Mouse (Mus musculus) intestine, embryonic 14.5 days (tissue): ENCODE data around the gene Agtpbp1. TPM values are rescaled to one million over a fixed set of nuclear protein-coding genes. Genes with fewer than 3 reads are reported as not detected.

Experiments
- ATAC-seq: fragments of 200-750 bp; cut with Nextera tagmentation; replicated peaks from 2 replicates; pipeline ENCODE4 v1.8.0; 2017; ENCODE audit warnings: low read depth, moderate number of reproducible peaks, moderate TSS enrichment, moderate library complexity; ENCODE audit not compliant: low FRiP score, low TSS enrichment
- DNase-seq: peaks from one replicate; pipeline ENCODE4 v3.0.0-alpha.2; 2018; ENCODE audit warnings: low spot score
- H3K27ac ChIP-seq: fragments of 300-500 bp; sonication (generic); 2 replicates; pipeline ENCODE4 v1.5.1; 2014; ENCODE audit warnings: low read depth, mild to moderate bottlenecking, control low read depth
- H3K27me3 ChIP-seq: fragments of 300-500 bp; sonication (generic); replicated peaks from 2 replicates; pipeline ENCODE4 v1.6.1; 2014; ENCODE audit warnings: low read length, control low read depth; ENCODE audit not compliant: control insufficient read depth, insufficient read depth
- H3K36me3 ChIP-seq: fragments of 300-500 bp; sonication (generic); 2 replicates; pipeline ENCODE4 v1.6.1; 2014; ENCODE audit warnings: low read length, control low read depth; ENCODE audit not compliant: control insufficient read depth, insufficient read depth
- H3K4me1 ChIP-seq: fragments of 300-500 bp; sonication (generic); replicated peaks from 2 replicates; pipeline ENCODE4 v1.6.1; 2014; ENCODE audit warnings: low read length, control low read depth, mixed read lengths; ENCODE audit not compliant: control insufficient read depth, insufficient read depth
- H3K4me2 ChIP-seq: fragments of 300-500 bp; sonication (generic); 2 replicates; pipeline ENCODE4 v1.6.1; 2014; ENCODE audit warnings: low read length
- H3K4me3 ChIP-seq: fragments of 300-500 bp; sonication (generic); 2 replicates; pipeline ENCODE4 v1.5.1; 2014; ENCODE audit warnings: low read depth, low read length, control low read depth, mixed read lengths
- H3K9ac ChIP-seq: fragments of 300-500 bp; sonication (generic); 2 replicates; pipeline ENCODE4 v1.6.1; 2014; ENCODE audit warnings: mild to moderate bottlenecking, low read length
- H3K9me3 ChIP-seq: fragments of 300-500 bp; sonication (generic); 2 replicates; pipeline ENCODE4 v1.6.1; 2016; ENCODE audit warnings: low read length, control low read depth; ENCODE audit not compliant: control insufficient read depth
- WGBS: fragments of 180-500 bp; shearing (Covaris S2); extraction: QIAGEN DNeasy Blood & Tissue Kit; methylation state at CpG from one replicate; pipeline ENCODE4 v1.1.7; 2014; 5-methylcytosine and 5-hydroxymethylcytosine counted together
- polyA plus RNA-seq: library from polyadenylated mRNA; unstranded; fragments of >200 nt; fragmentation: Nextera tagmentation; extraction: Ambion mirVana; gene quantifications from 2 replicates; pipeline ENCODE4 v1.2.1, GENCODE M21; 2014

Agtpbp1 gene
- polyA plus RNA-seq, 1 experiment from 2014 or later: 22.5 TPM

DNA sequence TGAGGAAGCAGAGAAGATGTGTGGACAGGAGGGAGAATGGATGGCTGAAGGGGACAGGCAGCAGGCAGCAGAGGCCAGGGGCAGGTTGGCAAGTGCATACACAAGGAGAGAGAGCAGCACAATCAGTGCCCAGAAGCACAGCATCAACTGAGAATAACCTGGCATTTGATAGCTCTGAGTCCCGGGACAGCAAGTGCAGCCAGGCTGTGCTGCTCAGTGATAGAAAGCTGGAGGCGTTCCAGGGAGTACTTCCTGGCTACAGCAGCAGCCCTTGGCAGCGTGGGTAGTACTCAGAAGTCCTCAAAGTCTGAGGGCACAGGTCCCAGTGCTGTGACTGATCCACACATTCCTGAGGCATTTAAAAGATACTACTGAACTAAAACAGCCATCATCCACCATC lies 117.4 kb downstream of the Agtpbp1 start:
- Histone ChIP-seq H3K27me3 (no peaks in the 10 kb centered on the region), H3K4me1 (peaks cover 5% of the 10 kb centered on the region; the same call in 1 of the 2 replicates), H3K9me3 (no peaks in the 10 kb centered on the region), H3K4me3 (no peak overlapping the region), H3K36me3 (peaks cover 20% of the 10 kb centered on the region; the same call in 1 of the 2 replicates), H3K9ac (no peak overlapping the region), H3K4me2 (no peak overlapping the region), H3K27ac (no peak overlapping the region)
- ATAC-seq (no peak), DNase-seq (no peak)
- WGBS: 42% methylated on average over 3 of the region's 3 CpGs

- WGBS: 88% methylated on average over 3 of the region's 3 CpGs
- no peak overlapping the region for H3K27ac ChIP-seq
- H3K9me3 ChIP-seq: no peaks in the 10 kb centered on the region
- H3K4me3 ChIP-seq: no peak overlapping the region
- no peak for DNase-seq
- H3K27me3 ChIP-seq: no peaks in the 10 kb centered on the region
- H3K4me2 ChIP-seq: no peak overlapping the region
- ATAC-seq: no peak
- H3K9ac ChIP-seq: no peak overlapping the region
- no peaks in the 10 kb centered on the region for H3K4me1 ChIP-seq
- H3K36me3 ChIP-seq: peaks cover 26% of the 10 kb centered on the region
These were observed 124.1 kb downstream of the Agtpbp1 start for GRCm38 (mm10) chr13:59460958-59461357.

DNA sequence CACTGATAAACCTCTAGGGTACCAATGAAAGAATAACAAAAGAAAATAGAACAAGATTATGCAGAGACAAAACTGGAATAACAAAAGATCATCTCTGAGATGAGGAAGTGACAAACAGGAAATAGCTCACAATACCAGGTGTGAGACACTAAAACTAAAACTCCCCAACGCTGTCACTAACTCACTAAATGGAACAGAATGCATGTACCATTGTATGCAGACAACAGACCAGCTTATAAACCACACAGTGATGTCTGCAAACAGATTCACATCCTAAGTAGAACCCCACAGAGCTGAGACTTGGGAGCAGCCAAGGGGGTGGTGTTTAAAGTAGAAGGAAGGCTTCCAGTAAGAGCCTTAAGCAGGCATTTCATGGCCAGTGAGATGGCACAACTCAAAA lies 128.8 kb downstream of the Agtpbp1 start:
- Histone ChIP-seq H3K9ac (no peak overlapping the region), H3K27ac (no peak overlapping the region), H3K36me3 (peaks cover 18% of the 10 kb centered on the region), H3K4me1 (peaks cover 7% of the 10 kb centered on the region), H3K4me3 (no peak overlapping the region), H3K27me3 (no peaks in the 10 kb centered on the region), H3K9me3 (no peaks in the 10 kb centered on the region), H3K4me2 (no peak overlapping the region)
- 82% methylated on average over 1 of the region's 1 CpGs for WGBS
- ATAC-seq: no peak
- no peak for DNase-seq

- ATAC-seq (no peak), DNase-seq (no peak)
- no peak overlapping the region for H3K4me2 ChIP-seq
These were observed 130.8 kb downstream of the Agtpbp1 start for GRCm38 (mm10) chr13:59454001-59454785.

GRCm38 (mm10) chr13:59453582-59453981 lies 131.4 kb downstream of the Agtpbp1 start:
- no peaks in the 10 kb centered on the region for H3K9me3 ChIP-seq
- no peak for DNase-seq
- no peak overlapping the region for H3K4me3 ChIP-seq
- H3K36me3 ChIP-seq: 0 out of 2 replicates have a peak, but pooled peaks cover 18% of the 10 kb centered on the region
- no peaks in the 10 kb centered on the region for H3K27me3 ChIP-seq
- peaks cover 7% of the 10 kb centered on the region for H3K4me1 ChIP-seq
- 48% methylated on average over 6 of the region's 6 CpGs for WGBS
- H3K9ac ChIP-seq: no peak overlapping the region
- no peak overlapping the region for H3K4me2 ChIP-seq
- no peak for ATAC-seq
- no peak overlapping the region for H3K27ac ChIP-seq

More at GRCm38 (mm10) chr13:59454001-59454785, 130.8 kb downstream of the Agtpbp1 start:
- H3K27ac ChIP-seq: no peak overlapping the region
- peaks cover 7% of the 10 kb centered on the region for H3K4me1 ChIP-seq
- H3K36me3 ChIP-seq: 0 out of 2 replicates have a peak, but pooled peaks cover 18% of the 10 kb centered on the region
- 84% methylated on average over 11 of the region's 11 CpGs for WGBS
- H3K9ac ChIP-seq: no peak overlapping the region
- no peaks in the 10 kb centered on the region for H3K27me3 ChIP-seq
- H3K4me3 ChIP-seq: no peak overlapping the region
- H3K9me3 ChIP-seq: no peaks in the 10 kb centered on the region

GRCm38 (mm10) chr13:59453045-59453444 lies 132.0 kb downstream of the Agtpbp1 start:
- no peak for DNase-seq
- H3K27ac ChIP-seq: no peak overlapping the region
- H3K4me1 ChIP-seq: peaks cover 7% of the 10 kb centered on the region
- H3K9me3 ChIP-seq: no peaks in the 10 kb centered on the region
- H3K4me3 ChIP-seq: no peak overlapping the region
- 0 out of 2 replicates have a peak, but pooled peaks cover 18% of the 10 kb centered on the region for H3K36me3 ChIP-seq
- WGBS: 48% methylated on average over 2 of the region's 2 CpGs
- no peak for ATAC-seq
- no peaks in the 10 kb centered on the region for H3K27me3 ChIP-seq
- H3K4me2 ChIP-seq: no peak overlapping the region
- no peak overlapping the region for H3K9ac ChIP-seq

- H3K9ac ChIP-seq: no peak overlapping the region
- H3K4me2 ChIP-seq: no peak overlapping the region
- DNase-seq (no peak), ATAC-seq (no peak)
- H3K4me3 ChIP-seq: no peak overlapping the region
- H3K9me3 ChIP-seq: no peaks in the 10 kb centered on the region
- H3K27ac ChIP-seq: no peak overlapping the region
- H3K27me3 ChIP-seq: no peaks in the 10 kb centered on the region
- peaks cover 15% of the 10 kb centered on the region; the same call in 1 of the 2 replicates for H3K36me3 ChIP-seq
- H3K4me1 ChIP-seq: peaks cover 7% of the 10 kb centered on the region
- WGBS: 92% methylated on average over 10 of the region's 10 CpGs
These were observed 134.2 kb downstream of the Agtpbp1 start for GRCm38 (mm10) chr13:59450840-59451239.

GRCm38 (mm10) chr13:59447130-59447529 lies 137.9 kb downstream of the Agtpbp1 start:
- no peak for ATAC-seq
- Histone ChIP-seq H3K27me3 (no peaks in the 10 kb centered on the region), H3K9ac (no peak overlapping the region), H3K4me3 (no peak overlapping the region), H3K36me3 (peaks cover 12% of the 10 kb centered on the region; the same call in 1 of the 2 replicates), H3K4me1 (no peaks in the 10 kb centered on the region), H3K9me3 (no peaks in the 10 kb centered on the region), H3K27ac (no peak overlapping the region), H3K4me2 (no peak overlapping the region)
- no peak for DNase-seq
- 77% methylated on average over 7 of the region's 7 CpGs for WGBS

- Histone ChIP-seq H3K4me3 (no peak overlapping the region), H3K9me3 (no peaks in the 10 kb centered on the region), H3K4me2 (no peak overlapping the region), H3K4me1 (no peaks in the 10 kb centered on the region), H3K9ac (no peak overlapping the region), H3K27ac (no peak overlapping the region), H3K27me3 (no peaks in the 10 kb centered on the region), H3K36me3 (peaks cover 6% of the 10 kb centered on the region; the same call in 1 of the 2 replicates)
- WGBS: 87% methylated on average over 5 of the region's 5 CpGs
- DNase-seq: no peak
- no peak for ATAC-seq
These were observed 139.8 kb downstream of the Agtpbp1 start for GRCm38 (mm10) chr13:59445179-59445578.
